Mouse (Mus musculus): ENCODE data around the gene Gm21294. TPM values are rescaled to one million over a fixed set of nuclear protein-coding genes. Genes with fewer than 3 reads are reported as not detected.
"Not testable (repeated sequence)": the region's sequence is repeated elsewhere in the genome, so short reads cannot be mapped to it uniquely, and the experiment has no call there.

Gm21294 gene
- total RNA-seq (2021), result not detected
- long read RNA-seq, experiment 1, result 0 reads
- long read RNA-seq, experiment 2, result 0 reads

DNA sequence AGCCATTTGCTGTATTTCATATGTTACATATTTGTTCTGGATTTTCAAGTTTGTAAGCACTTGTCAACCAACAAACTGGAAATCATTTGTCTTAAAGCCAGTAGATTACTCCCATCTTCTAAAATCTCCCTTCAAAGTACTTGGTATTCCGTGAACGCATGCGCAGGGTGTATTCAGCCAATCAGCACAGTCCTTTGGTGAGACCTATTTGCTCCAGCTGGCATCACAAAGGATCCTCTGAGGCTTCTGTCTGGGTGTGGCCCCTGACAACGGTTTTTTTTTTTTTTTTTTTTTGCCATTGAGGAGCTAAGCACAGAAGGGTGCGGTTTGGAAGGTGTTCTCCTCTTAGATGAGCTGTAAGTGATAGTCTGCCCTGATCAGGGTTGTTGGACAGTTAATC is at the start of gene Gm21294:
Gene Gm21294, plus strand, starts transcription at position 301 of the 400 bp plus-strand sequence.
- intact Hi-C loops (cut with DNase I; ENCODE audit: low total_unique reads); DNase-seq: not testable (repeated sequence)

DNA sequence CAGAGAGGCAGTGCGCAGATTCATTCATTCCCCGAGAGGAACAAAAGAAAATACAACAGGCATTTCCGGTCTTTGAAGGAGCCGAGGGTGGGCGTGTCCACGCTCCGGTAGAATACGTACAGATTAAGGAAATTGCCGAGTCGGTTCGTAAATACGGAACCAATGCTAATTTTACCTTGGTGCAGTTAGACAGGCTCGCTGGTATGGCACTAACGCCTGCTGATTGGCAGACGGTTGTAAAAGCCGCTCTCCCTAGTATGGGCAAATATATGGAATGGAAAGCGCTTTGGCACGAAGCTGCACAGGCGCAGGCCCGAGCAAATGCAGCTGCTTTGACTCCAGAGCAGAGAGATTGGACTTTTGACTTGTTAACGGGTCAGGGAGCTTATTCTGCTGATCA is 73.6 kb downstream of the Gm21294 start:
- intact Hi-C loops (cut with DNase I; ENCODE audit: low total_unique reads); DNase-seq: not testable (repeated sequence)

All from gastrocnemius, postnatal 14 days (tissue).